Mouse (Mus musculus) T-helper 1 cell (primary cell): ENCODE results near the gene Shd.

Experiments
- in situ Hi-C: fragments of 300-600 bp; cut with MboI, MseI; formaldehyde crosslinking; loops from one replicate; pipeline ENCODE4 v1.15.1; 2025; ENCODE audit warnings: high pct_unique_total_duplicates

Shd gene

GRCm38 (mm10) chr17:55958918-55959728 lies 11.1 kb upstream of the Shd start, which contains the start of gene Yju2:
Gene Yju2 (plus strand): TSS chr17:55959099.
- in situ Hi-C loops: no loop called here

GRCm38 (mm10) chr17:55959946-55960740 lies 10.1 kb upstream of the Shd start:
- in situ Hi-C loops: loop anchor here (10.0 kb wide), 1 partner anchor 55 kb away; no protein-coding TSS in a partner anchor

- in situ Hi-C loops: loop anchor here (10.0 kb wide), 1 partner anchor 54 kb away; no protein-coding TSS in a partner anchor
Measured at GRCm38 (mm10) chr17:55960791-55961190, 9.5 kb upstream of the Shd start.

DNA sequence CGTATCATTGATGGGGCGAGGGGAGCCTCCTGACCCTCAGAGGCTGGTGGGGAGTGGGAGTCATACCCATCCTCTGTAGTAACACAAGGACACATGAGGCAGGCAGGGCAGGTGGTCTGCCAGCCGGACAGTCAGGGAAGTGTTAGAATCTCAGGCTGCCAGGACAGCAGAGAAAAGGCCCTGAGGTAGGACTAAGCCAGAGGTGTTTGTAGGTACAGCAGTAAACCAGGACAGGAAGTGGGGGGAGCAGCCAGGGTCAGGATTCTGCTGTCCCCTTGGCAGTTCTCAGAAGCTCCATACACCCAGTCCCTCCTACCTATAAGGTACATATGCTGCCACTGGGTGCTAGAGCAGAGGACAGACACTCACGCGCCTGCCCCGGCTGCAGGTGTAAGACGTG lies 8.6 kb upstream of the Shd start:
- in situ Hi-C loops: loop anchor here (10.0 kb wide), 1 partner anchor 53 kb away; no protein-coding TSS in a partner anchor

DNA sequence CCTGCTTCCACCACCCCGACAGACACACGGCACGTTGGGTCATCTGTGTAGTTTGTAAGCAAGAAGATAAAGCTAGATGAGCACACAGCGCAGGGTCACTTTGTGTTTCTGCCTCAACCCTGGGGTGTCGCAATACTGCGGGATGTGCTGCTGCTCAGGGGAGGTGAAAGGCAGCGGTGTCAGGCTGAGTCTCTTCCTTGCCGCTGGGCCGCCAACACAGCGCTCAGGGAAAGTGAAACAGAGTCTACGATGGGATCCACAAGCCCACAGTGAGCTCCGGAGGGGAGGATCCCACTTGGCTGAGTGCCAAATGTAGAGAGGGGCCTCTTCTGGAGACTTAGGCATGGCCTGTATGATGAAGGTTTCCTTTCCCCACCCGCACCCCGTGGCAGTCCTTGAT lies 7.1 kb upstream of the Shd start:
- in situ Hi-C loops: loop anchor here (10.0 kb wide), 1 partner anchor 52 kb away; no protein-coding TSS in a partner anchor

- in situ Hi-C loops: loop anchor here (10.0 kb wide), 1 partner anchor 50 kb away; no protein-coding TSS in a partner anchor
Measured at GRCm38 (mm10) chr17:55964496-55964895, 5.8 kb upstream of the Shd start.

- in situ Hi-C loops: loop anchor here (10.0 kb wide), 1 partner anchor 50 kb away; no protein-coding TSS in a partner anchor
Measured at GRCm38 (mm10) chr17:55964996-55965395, 5.3 kb upstream of the Shd start.

DNA sequence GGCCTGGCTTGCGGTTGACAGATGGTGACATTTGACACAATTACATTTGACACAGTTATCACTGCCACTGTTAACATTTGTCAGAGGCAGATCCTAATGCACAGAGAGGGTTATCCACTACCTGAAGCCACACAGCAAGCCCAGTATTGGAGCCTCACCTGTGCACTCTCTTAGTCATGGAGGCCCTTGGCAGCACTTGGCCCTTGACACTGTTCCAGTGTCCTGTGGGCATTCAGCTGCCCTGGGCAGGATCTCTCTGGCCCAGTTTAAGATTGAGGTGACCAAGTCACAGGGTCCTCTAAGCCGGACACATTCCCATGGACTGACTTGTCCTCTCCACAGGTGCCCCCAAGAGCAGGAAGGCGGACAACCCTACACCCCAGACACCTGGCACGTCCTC lies 3.1 kb upstream of the Shd start:
- in situ Hi-C loops: loop anchor here (10.0 kb wide), 1 partner anchor 48 kb away; no protein-coding TSS in a partner anchor

DNA sequence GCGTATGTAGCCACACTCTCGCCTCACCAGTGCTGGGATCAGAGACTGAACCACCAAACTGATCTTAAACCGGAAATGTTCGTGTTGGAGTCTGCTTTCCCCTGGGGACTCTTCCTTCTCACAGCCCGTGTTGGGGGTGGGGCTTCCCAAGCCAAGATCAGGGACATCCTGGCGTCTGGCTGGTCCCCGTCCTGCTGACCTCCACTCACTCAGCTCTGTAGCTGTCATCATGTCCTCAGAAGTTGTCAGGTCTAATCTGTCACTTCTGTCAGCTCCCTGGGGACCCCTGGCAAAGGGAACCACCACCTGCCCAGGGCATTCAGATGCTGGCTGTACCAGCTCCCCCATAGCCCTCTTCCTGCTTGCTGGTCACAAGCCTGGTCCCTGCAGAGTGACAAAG lies 2.1 kb upstream of the Shd start:
- in situ Hi-C loops: loop anchor here (10.0 kb wide), 1 partner anchor 47 kb away; no protein-coding TSS in a partner anchor

DNA sequence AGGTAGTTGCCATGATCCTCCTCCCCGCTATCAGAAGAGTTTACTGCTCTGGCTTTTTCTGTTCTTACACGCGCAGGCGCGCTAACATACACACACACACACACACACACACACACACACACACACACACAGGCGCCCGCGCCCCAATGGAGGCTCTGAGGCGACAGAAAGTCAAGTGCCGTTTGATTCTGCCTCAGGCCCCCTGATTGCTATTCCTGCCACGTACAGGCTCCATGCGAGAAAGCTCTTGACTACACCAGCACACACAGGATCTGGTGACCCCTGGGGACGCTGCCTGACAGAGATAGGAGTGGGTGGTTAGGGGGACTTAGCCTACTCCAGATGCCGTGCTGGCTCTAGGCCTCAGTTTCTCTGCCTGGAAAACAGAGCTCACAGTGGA lies 707 bp upstream of the Shd start:
- in situ Hi-C loops: loop anchor here (10.0 kb wide), 1 partner anchor 45 kb away; no protein-coding TSS in a partner anchor

- in situ Hi-C loops: no loop called here
Measured at GRCm38 (mm10) chr17:55971453-55971852, 1.2 kb downstream of the Shd start.

- in situ Hi-C loops: no loop called here
Measured at GRCm38 (mm10) chr17:55976255-55976862, 6.1 kb downstream of the Shd start.

DNA sequence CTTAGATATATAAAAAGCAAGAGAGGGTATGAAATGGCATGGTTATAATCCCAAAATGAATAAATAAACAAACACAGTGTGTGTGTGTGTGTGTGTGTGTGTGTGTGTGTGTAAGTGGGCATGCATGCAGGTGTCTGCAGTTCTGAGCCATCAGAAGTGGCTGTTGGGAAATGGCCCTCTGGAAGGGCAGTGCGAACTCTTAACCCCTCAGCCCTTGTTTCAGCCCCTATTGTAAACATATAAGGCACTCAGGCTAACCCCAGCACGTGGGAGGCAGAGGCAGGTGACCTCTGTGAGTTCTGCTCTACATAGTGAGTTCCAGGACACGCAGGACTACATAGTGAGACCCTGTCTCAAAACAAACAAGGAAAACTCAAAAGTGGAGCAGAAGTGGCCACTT lies 7.0 kb downstream of the Shd start:
- in situ Hi-C loops: no loop called here

DNA sequence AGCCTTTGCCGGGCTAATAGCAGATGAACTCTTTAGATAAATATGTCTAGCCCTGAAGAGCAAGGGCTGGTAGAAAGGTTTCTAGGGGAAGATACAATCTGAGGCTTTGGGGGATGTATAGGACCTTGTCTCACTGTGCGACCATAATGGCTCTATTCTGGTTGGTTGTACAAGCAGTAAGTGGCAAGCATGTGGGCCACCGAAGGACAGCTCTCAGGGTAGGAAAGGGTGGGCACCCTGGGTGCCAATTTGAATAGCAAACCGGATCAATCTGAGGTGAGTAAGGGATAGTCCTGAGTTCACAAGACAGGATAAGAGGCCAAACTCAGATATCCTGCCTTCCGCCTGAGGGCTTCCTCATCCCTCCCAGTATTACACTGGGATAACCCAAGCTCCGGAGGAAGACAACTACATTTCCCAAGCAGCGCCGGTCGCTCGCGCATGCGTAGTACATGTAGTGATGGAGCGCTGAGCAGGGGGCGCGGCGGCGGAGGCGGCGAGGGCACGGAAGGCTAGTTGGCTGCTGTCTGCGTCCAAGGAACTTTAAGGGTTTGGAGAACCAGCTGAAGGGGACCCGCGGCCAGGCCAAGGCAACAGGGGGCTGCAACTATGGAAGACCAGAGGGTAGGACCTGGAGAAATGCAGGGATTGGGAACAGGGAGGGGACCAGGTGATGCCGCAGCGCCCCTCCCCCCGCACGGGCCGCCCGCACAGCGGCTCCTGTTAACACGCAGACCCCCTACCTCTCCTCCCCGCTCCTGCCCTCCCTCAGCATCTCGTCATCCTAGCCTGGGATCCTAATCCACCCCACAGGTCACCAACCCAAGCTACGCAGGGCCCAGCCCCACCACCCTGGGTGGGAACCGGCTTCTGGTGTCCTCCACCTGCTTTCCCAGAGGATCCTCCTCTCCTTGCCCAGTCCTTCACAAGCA lies 16.0 kb downstream of the Shd start, which contains the start of gene Fsd1:
Gene Fsd1 (plus strand): TSS at position 480 of the 932 bp plus-strand sequence.
- in situ Hi-C loops: no loop called here

DNA sequence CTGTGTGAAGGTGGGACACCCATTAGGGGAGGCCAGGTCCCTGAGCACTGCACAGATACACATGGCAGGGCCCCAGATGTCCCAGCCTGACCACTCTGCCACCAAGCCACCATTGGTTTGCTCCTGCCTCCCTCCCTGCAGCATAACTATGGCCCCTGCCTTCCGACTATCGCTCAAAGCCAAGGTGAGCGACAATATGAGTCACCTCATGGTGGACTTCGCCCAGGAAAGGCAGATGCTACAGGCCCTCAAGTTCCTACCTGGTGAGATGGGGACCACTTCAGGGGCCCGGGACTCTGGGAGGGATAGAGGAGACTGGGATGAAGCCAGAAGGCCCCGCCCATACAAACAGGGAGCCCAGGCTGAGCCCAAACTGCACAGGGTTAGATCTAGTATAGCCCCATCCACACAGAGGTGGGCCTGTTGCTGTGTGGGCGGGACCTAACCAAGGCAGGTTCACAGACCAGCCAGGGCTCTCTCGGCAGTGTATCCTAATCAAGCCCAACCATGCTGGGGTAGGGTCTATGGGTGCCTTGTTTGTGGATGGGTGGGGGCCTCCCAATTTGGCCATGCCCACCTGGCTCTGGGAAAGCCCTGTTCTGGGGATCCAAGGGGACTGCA lies 20.1 kb downstream of the Shd start:
- in situ Hi-C loops: loop anchor here (10.0 kb wide), 1 partner anchor 1136 kb away; no protein-coding TSS in a partner anchor

DNA sequence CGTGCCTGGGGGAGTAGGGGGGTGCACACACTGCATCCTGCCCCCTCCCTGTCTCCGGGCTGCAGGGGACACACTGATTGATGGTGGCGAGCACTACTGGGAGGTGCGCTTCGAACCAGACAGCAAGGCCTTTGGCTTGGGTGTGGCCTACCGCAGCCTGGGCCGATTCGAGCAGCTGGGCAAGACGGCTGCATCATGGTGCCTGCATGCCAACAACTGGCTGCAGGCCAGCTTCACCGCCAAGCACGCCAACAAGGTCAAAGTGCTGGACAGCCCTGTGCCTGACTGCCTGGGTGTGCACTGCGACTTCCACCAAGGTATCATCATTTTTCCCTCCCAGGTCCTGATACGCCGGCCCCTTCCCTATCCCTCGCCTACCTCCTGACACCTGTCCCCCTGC lies 25.7 kb downstream of the Shd start:
- in situ Hi-C loops: loop anchor here (10.0 kb wide), 1 partner anchor 1141 kb away; no protein-coding TSS in a partner anchor

DNA sequence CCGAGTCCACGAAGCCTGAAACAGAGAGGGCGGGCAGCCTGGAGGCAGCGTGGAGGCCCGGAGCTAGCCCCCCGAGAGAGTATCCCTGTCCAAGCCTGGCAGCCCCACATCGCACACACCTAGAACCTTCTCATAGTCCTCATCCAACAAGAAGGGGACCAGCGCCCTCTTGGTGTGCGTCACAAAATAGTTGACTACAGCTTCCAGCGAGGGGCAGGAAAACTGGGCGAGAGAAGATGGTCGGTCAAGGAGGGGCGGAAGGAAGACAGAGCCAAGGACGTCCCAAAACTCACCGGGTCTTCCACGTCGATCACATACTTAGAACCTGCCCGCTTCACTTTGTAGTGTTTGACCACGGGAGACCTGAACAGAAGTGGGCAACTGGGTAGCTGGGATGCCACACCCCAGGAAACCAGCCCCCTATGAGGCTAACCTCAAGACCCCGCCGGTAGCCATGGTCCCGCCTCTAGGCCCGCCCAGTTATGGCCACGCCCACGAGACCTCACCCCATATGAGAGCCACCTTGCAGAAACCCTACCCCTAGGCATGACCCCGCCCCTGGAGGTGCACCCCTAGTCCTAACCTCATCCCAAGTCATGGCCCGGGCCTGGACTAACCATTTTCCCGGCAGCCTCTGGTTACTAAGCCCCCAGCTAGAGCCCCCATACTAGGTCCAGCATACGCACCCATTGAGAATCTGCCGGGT lies 29.7 kb downstream of the Shd start:
- in situ Hi-C loops: loop anchor here (10.0 kb wide), 1 partner anchor 1145 kb away; no protein-coding TSS in a partner anchor

DNA sequence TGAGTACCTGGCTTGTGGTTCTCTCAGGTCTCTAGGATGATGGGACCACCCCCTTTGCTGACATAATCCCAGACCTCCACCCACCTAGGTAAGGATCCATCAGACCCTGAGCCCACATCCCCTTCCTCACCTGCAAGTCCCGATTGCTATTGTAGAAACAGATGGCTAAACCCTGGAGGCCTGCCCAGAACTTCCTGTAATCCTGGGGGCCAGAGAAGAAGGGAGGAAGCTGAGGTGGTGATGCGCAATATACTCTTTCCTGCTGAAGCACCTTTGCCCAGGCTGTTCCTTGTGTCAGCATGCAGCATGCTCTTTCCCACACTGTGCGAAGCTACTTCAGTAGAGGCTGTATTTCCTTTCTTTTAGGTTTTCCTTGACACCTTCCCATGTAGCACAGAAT lies 32.7 kb downstream of the Shd start:
- in situ Hi-C loops: no loop called here

DNA sequence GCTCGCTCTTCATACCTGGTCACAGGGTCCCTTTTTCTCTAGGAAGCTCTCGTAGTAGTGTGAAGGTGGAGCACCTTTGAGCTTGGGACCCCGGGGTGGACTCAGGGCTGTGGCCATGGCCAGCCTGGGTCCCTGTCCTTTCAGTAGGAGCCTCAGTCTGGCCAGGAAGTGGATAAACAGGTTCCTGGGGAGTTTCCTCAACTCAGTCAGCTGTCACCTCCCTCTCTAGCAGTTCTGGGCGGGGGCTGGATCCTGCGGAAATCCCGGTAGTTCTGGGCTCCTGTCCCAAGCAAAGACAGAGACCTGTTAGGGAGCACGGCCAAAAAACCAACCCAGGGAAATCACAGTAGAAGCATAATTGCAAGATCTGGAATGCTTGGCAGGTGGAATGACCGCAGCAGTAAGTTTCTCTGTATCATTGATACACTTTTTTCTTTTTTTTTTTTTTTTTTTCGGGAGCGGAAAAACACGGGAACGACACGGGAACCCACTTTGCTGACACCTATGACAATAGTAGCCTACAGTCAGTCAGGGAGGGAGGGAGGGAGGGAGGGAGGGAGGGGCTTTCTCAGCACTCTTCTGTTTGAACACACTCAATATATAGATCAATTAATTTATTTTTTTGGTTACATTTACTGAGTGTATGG lies 35.3 kb downstream of the Shd start, which contains the start of the genes Stap2 and Mpnd:
Gene Stap2 (minus strand): TSS at position 170 of the 647 bp plus-strand sequence.
Gene Mpnd (plus strand): TSS at position 297 of the 647 bp plus-strand sequence.
- in situ Hi-C loops: loop anchor here (5.0 kb wide), 2 partner anchors 1387 to 1863 kb away; no protein-coding TSS in a partner anchor
